Mouse (Mus musculus): ENCODE measurements around the gene Rab31.

DNA sequence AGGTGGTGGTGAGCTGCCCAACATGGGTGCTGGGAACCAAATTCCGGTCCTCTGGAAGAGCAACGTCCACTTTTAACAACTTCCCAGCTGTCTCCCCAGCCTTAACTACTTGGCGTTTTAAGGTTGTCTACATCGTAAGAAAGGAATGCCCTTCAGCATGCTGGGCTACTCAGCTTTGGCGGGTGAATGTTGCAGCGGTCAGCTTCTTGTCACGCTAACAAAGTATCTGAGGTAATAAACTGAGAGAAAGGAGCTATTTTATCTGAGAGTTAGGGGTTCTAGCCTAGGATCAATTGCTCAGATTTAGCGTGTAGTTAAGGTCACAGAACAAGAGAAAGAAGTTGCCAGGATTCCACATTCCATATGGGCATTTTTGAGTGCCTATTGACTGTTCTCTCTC is 71.2 kb downstream of the Rab31 start:
- TF ChIP-seq CTCF (IDR thresholded peaks at IDR 0.05; ENCODE audit: borderline replicate concordance, extremely low read depth, insufficient read depth, insufficient read length) (no peak), POLR2A (IDR thresholded peaks at IDR 0.05; ENCODE audit: borderline replicate concordance, extremely low read depth, insufficient read depth, insufficient read length, poor library complexity, severe bottlenecking) (no peak)

Data from brain, embryonic 14.5 days (tissue).